Mouse (Mus musculus) liver, adult 2 months (tissue): ENCODE measurements around the gene Notch2.

Source experiments
- CTCF ChIP-seq: fragments of 200-500 bp; IDR thresholded peaks from 2 replicates; pipeline ENCODE4 v1.5.1; 2011; ENCODE audit warnings: low read depth, low read length, control low read depth
- POLR2A ChIP-seq: fragments of 200-500 bp; IDR thresholded peaks from 2 replicates; pipeline ENCODE4 v1.6.1; 2011; ENCODE audit warnings: low read length, control low read depth; ENCODE audit not compliant: insufficient read depth; ENCODE audit errors: extremely low read depth

- TF ChIP-seq CTCF (no peak), POLR2A (no peak)
Observed at GRCm38 (mm10) chr3:98110610-98111009, 97.3 kb downstream of the Notch2 start.
